Mouse (Mus musculus) kidney, embryonic 14.5 days (tissue): ENCODE results near the gene Smdt1. TPM values are rescaled to one million over a fixed set of nuclear protein-coding genes. Genes with fewer than 3 reads are reported as not detected.
"Not testable (repeated sequence)": the region's sequence is repeated elsewhere in the genome, so short reads cannot be mapped to it uniquely, and the experiment has no call there.

Source experiments
- ATAC-seq: fragments of 200-750 bp; cut with Nextera tagmentation; 2 replicates; pipeline ENCODE4 v1.8.0; 2017; ENCODE audit warnings: moderate number of reproducible peaks, mild to moderate bottlenecking, moderate TSS enrichment, moderate library complexity; ENCODE audit not compliant: low FRiP score, low TSS enrichment
- H3K27ac ChIP-seq: fragments of 300-500 bp; sonication (generic); 2 replicates; pipeline ENCODE4 v1.5.1; 2014; ENCODE audit warnings: low read depth, mild to moderate bottlenecking, low read length, moderate library complexity, mixed read lengths
- H3K27me3 ChIP-seq: fragments of 300-500 bp; sonication (generic); 2 replicates; pipeline ENCODE4 v1.6.1; 2014; ENCODE audit warnings: mild to moderate bottlenecking, low read length; ENCODE audit not compliant: control insufficient read depth, insufficient read depth
- H3K36me3 ChIP-seq: fragments of 300-500 bp; sonication (generic); 2 replicates; pipeline ENCODE4 v1.6.1; 2014; ENCODE audit warnings: low read length, mixed read lengths; ENCODE audit not compliant: control insufficient read depth, insufficient read depth
- H3K4me1 ChIP-seq: fragments of 300-500 bp; sonication (generic); 2 replicates; pipeline ENCODE4 v1.6.1; 2014; ENCODE audit warnings: low read length, mixed read lengths; ENCODE audit not compliant: control insufficient read depth, insufficient read depth
- H3K4me2 ChIP-seq: fragments of 300-500 bp; sonication (generic); replicated peaks from 2 replicates; pipeline ENCODE4 v1.6.1; 2014; ENCODE audit warnings: low read depth, mild to moderate bottlenecking, low read length
- H3K4me3 ChIP-seq: fragments of 300-500 bp; sonication (generic); 2 replicates; pipeline ENCODE4 v1.5.1; 2014; ENCODE audit warnings: mild to moderate bottlenecking, low read length
- H3K9ac ChIP-seq: fragments of 300-500 bp; sonication (generic); 2 replicates; pipeline ENCODE4 v1.6.1; 2014; ENCODE audit warnings: low read depth, mild to moderate bottlenecking, low read length, moderate library complexity
- H3K9me3 ChIP-seq: fragments of 300-500 bp; sonication (generic); 2 replicates; pipeline ENCODE4 v1.6.1; 2016; ENCODE audit warnings: low read length; ENCODE audit not compliant: control insufficient read depth
- WGBS: fragments of 180-500 bp; shearing (Covaris S2); extraction: QIAGEN DNeasy Blood & Tissue Kit; methylation state at CpG from one replicate; pipeline ENCODE4 v1.1.7; 2014; 5-methylcytosine and 5-hydroxymethylcytosine counted together
- polyA plus RNA-seq: library from polyadenylated mRNA; unstranded; fragments of >200 nt; fragmentation: Nextera tagmentation; extraction: Ambion mirVana; gene quantifications from 2 replicates; pipeline ENCODE4 v1.2.1, GENCODE M21; 2014

Gene Smdt1
- polyA plus RNA-seq, 1 experiment from 2014 or later, result 276 TPM

GRCm38 (mm10) chr15:82358431-82359260 is 19.9 kb downstream of the Smdt1 start:
- 55% methylated on average over 22 of the region's 22 CpGs for WGBS
- no peak overlapping the region for H3K4me2 ChIP-seq
- 0 out of 2 replicates have a peak overlapping the region, but pooled peaks have one; percentile 51 for H3K27ac ChIP-seq
- H3K4me1 ChIP-seq, result 0 out of 2 replicates have a peak, but pooled peaks cover 5% of the 10 kb centered on the region
- no peaks in the 10 kb centered on the region for H3K27me3 ChIP-seq
- H3K9me3 ChIP-seq, result no peaks in the 10 kb centered on the region
- no peaks in the 10 kb centered on the region for H3K36me3 ChIP-seq
- no peak for ATAC-seq
- no peak overlapping the region for H3K4me3 ChIP-seq
- H3K9ac ChIP-seq, result no peak overlapping the region

DNA sequence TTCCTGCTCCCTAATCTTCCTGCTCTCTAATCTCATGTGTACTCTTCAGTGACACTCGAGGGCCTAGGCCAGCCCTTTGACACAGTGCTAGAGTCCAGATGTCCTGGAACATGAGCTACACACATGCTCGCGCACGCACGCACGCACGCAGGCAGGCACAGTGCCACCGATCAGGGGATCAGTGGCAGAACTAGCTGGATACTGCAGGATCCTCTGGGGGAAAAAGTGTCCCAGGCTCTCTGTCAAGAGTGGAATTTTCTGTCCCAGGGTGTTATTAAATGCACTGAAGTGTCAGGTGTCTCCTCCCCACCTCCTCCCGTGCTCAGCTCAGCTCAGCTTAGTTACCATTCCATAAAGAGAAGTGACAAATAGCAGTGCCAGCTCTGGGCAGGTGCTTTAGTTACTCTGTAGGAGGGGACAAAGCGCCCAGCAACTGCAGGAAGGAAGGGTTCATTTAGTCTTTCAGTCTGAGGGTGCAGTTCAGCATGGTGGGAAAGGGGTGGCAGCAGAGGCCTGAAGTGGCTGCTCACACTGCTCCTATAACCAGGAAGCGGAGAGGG is 22.8 kb downstream of the Smdt1 start:
- ATAC-seq, result peak; percentile 66
- peak overlapping the region; percentile 30; the same call in 1 of the 2 replicates for H3K27ac ChIP-seq
- WGBS, result 67% methylated on average over 11 of the region's 11 CpGs
- no peaks in the 10 kb centered on the region for H3K9me3 ChIP-seq
- no peaks in the 10 kb centered on the region for H3K27me3 ChIP-seq
- 0 out of 2 replicates have a peak, but pooled peaks cover 5% of the 10 kb centered on the region for H3K4me1 ChIP-seq
- H3K4me3 ChIP-seq, result no peak overlapping the region
- H3K36me3 ChIP-seq, result no peaks in the 10 kb centered on the region
- no peak overlapping the region for H3K4me2 ChIP-seq
- no peak overlapping the region for H3K9ac ChIP-seq

GRCm38 (mm10) chr15:82362234-82362633 is 23.5 kb downstream of the Smdt1 start:
- no peak overlapping the region for H3K4me2 ChIP-seq
- ATAC-seq, result 0 out of 2 replicates have a peak, but pooled peaks have one; percentile 32
- no peak overlapping the region for H3K4me3 ChIP-seq
- 0 out of 2 replicates have a peak, but pooled peaks cover 5% of the 10 kb centered on the region for H3K4me1 ChIP-seq
- 66% methylated on average over 3 of the region's 4 CpGs for WGBS
- H3K27ac ChIP-seq, result no peak overlapping the region
- no peaks in the 10 kb centered on the region for H3K9me3 ChIP-seq
- no peaks in the 10 kb centered on the region for H3K36me3 ChIP-seq
- no peaks in the 10 kb centered on the region for H3K27me3 ChIP-seq
- H3K9ac ChIP-seq, result no peak overlapping the region

- not testable (repeated sequence) for H3K36me3 ChIP-seq, H3K9ac ChIP-seq, H3K9me3 ChIP-seq, H3K4me3 ChIP-seq, H3K4me2 ChIP-seq, ATAC-seq, H3K27ac ChIP-seq, H3K4me1 ChIP-seq, H3K27me3 ChIP-seq
- 71% methylated on average over 7 of the region's 12 CpGs for WGBS
These were observed 25.0 kb downstream of the Smdt1 start for GRCm38 (mm10) chr15:82363801-82364200.

- H3K36me3 ChIP-seq, H3K27ac ChIP-seq, H3K27me3 ChIP-seq, H3K4me3 ChIP-seq, ATAC-seq, H3K9ac ChIP-seq, H3K4me2 ChIP-seq, H3K4me1 ChIP-seq, H3K9me3 ChIP-seq: not testable (repeated sequence)
- 14% methylated on average over 6 of the region's 9 CpGs for WGBS
These were observed 25.8 kb downstream of the Smdt1 start for GRCm38 (mm10) chr15:82364561-82364960.

DNA sequence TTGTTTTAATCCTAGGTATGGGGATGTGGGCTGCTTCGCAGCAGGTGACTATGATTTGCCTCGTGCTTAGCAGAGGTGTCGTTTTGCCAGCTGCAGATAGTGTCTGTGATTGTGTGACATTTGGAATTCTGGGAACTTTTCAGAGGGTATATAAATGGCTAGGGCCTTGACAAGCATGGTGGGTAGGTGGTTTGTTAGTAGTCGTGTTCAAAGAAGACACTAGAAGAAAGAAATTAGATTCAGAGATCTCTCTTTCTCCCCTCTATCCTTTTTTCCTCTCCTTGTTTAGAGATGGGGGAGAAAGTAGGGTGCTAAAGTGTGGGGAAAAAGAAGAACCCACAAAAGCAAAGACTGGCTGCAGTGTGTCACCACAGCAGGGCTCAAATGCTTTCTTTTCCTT is 29.4 kb downstream of the Smdt1 start:
- Histone ChIP-seq H3K36me3 (no peaks in the 10 kb centered on the region), H3K9me3 (no peaks in the 10 kb centered on the region), H3K27me3 (no peaks in the 10 kb centered on the region), H3K4me3 (no peak overlapping the region), H3K27ac (no peak overlapping the region), H3K4me2 (no peak overlapping the region), H3K4me1 (no peaks in the 10 kb centered on the region), H3K9ac (no peak overlapping the region)
- no peak for ATAC-seq
- WGBS, result 90% methylated on average over 4 of the region's 4 CpGs

DNA sequence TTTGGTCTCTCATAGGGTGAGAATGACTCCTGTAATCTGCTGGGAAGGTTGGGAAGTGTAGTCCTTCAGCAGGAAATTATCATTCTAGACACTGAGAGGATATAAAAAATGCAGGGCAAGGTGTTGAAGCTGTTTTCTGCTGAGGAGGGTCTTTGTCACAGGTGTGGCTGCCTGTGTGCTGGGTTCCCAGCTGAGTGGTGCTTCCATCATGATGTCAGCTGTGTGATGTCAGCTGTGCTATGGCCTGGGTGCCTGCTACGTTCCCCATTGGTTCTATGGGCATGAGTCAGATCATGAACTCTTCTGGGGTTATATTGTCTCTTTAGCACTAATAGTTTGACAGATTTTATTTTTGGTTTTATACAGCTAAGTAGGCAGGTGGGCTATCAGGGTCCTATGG is 30.1 kb downstream of the Smdt1 start:
- Histone ChIP-seq H3K36me3 (no peaks in the 10 kb centered on the region), H3K9me3 (no peaks in the 10 kb centered on the region), H3K27ac (no peak overlapping the region), H3K4me3 (no peak overlapping the region), H3K4me2 (no peak overlapping the region), H3K27me3 (no peaks in the 10 kb centered on the region), H3K4me1 (no peaks in the 10 kb centered on the region), H3K9ac (no peak overlapping the region)
- no peak for ATAC-seq
- WGBS, result 85% methylated on average over 1 of the region's 1 CpGs

DNA sequence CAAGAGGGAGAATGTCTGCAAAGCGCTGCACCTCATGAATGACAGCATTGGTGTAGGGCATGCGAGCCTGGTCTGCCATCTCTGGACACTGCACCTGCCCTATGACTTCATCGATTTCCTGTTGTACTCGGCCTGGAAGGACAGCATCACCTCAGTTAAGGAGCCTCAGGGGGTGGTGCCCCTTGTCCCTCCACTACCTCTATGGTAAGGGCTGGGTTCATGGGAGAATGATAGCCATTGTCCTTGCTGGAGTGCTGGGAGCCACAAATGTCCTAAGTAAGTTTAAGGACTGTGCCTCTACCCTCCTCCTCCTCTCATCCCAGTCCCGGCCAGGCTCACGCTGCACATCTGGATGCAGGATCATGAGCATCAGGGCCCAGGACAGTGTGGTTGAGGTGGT is 33.7 kb downstream of the Smdt1 start:
- no peaks in the 10 kb centered on the region for H3K4me1 ChIP-seq
- H3K36me3 ChIP-seq, result no peaks in the 10 kb centered on the region
- 90% methylated on average over 6 of the region's 6 CpGs for WGBS
- no peak overlapping the region for H3K4me2 ChIP-seq
- no peak for ATAC-seq
- H3K9me3 ChIP-seq, result no peaks in the 10 kb centered on the region
- H3K27me3 ChIP-seq, result no peaks in the 10 kb centered on the region
- H3K27ac ChIP-seq, result no peak overlapping the region
- no peak overlapping the region for H3K4me3 ChIP-seq
- H3K9ac ChIP-seq, result no peak overlapping the region

DNA sequence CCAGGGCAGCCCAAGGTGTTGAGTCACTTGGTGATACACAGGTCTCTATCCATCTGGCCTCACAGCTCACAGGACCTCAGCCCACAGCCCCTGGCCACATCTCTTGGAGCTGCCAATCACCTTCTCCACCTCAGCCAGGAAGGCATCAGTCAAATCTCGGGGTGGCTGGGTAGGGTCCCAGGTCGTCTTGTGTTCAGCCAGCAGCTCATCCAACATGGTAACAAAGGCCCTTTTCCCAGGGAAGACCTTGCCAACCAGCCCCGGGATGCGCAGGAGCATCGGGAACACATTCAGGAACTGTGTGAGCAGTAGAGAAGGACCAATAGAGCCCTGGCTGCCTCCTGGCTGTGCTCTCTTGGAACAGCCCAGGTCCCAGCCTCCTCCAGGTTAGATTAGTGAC is 34.2 kb downstream of the Smdt1 start:
- no peak for ATAC-seq
- WGBS, result 91% methylated on average over 5 of the region's 5 CpGs
- Histone ChIP-seq H3K9me3 (no peaks in the 10 kb centered on the region), H3K9ac (no peak overlapping the region), H3K36me3 (no peaks in the 10 kb centered on the region), H3K4me2 (no peak overlapping the region), H3K27me3 (no peaks in the 10 kb centered on the region), H3K27ac (no peak overlapping the region), H3K4me1 (no peaks in the 10 kb centered on the region), H3K4me3 (no peak overlapping the region)
